Mouse (Mus musculus): ENCODE data around the gene Bbox1. TPM values are rescaled to one million over a fixed set of nuclear protein-coding genes. Genes with fewer than 3 reads are reported as not detected.

Bbox1 gene
- polyA plus RNA-seq (2017; shearing (Covaris generic)), result not detected

DNA sequence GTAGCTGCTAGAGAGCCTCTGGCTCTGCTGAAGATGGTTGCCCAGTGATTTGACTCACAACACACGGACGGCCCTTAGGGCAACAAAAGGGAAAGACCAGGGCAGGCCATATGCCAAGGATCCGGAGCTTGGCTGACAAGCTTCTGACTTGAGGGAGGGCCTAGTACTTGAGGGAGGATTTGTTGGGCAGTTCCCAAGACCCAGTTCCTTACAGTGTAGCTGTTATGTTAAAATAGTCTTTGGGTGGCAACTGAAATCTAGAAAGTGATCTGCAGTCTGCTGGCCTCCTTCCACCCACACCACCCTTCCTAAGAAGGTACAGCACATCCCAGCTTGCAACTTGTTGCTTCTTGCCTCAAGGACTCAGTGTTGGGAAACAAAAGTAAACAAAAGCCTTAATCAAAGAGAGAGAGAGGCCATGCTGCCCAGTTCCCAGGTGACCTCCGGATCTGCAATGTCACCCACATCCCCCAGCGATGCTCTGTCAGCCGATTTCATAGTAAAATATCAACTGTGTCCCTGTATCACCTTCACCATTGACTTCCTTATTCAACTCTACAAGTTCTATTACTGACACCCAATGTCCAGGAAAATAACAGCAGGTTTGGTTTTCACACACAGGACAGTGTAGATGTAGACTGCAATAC, at the start of gene Bbox1:
Gene Bbox1, minus strand, starts transcription at position 52 of the 647 bp plus-strand sequence.

DNA sequence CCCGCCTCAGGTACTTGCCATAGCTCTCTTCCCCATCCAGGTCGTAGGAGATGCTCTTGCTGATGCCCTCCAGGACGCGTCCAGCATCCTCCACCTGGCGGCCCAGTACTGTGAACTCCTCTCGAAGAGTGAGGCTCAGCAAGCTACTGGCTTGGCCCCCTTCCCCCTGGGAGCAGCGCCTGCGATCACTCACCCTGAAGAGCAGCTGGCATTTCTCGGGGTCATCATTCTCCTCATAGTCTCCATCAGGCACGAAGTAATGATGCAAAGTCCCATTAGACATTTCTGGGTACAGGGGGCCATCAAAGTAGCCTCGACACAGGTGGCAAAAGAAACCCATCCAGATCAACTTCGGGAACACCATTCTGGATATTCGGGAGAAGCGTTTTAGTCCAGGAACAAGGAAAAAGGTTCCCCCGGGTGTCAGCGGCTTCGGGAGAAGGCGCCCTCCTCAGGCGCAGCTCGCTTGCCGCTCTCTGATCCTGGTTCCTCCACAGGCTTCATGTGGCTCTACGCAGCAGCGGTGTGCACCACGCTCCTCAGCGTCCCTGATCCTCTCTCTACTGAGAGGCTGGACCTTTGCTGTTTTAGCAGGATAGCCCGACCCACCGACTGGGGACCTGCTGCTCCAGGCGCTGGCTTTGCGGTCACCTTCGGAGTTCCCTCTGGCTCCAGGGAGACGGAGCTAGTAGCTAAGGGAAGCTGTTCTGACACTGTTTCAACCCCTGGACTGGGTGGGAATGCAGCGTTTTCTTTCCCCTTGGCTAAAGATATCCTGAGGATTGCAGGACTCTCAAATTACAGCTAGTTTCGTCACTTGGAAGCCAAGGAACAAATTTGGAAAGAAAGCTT, 48.3 kb upstream of the Bbox1 start, which contains the start of gene Fibin:
Gene Fibin, minus strand, starts transcription at position 752 of the 852 bp plus-strand sequence.

Other genes with a start within 250 kb of the Bbox1 start
- gene Fibin, start 48.6 kb upstream of the Bbox1 start, polyA plus RNA-seq (2017; shearing (Covaris generic)), result not detected

Measured in naive thymus-derived CD4-positive, alpha-beta T cell, adult 5 months (primary cell).